Mouse (Mus musculus) forebrain, embryonic 12.5 days (tissue): ENCODE measurements around the gene Olfr1391. TPM values are rescaled to one million over a fixed set of nuclear protein-coding genes. Genes with fewer than 3 reads are reported as not detected.

Source experiments
- polyA plus RNA-seq: library from polyadenylated mRNA; unstranded; fragments of >200 nt; fragmentation: Nextera tagmentation; extraction: Ambion mirVana; gene quantifications from 2 replicates; pipeline ENCODE4 v1.2.1, GENCODE M21; 2016

Gene Olfr1391
- polyA plus RNA-seq, 1 experiment from 2014 or later: not detected

Other genes starting within 250 kb of the Olfr1391 start
- 0.18 and 0.50 TPM in 2 replicates for gene Ifi47, start 246.2 kb upstream of the Olfr1391 start, polyA plus RNA-seq
- not detected in 2 replicates for gene Olfr1396, start 207.9 kb upstream of the Olfr1391 start, polyA plus RNA-seq
- not detected in 2 replicates for gene Olfr1395, start 180.5 kb upstream of the Olfr1391 start, polyA plus RNA-seq
- gene Olfr1394, start 168.4 kb upstream of the Olfr1391 start, polyA plus RNA-seq: not detected in 2 replicates
- gene Btnl9, start 135.6 kb upstream of the Olfr1391 start, polyA plus RNA-seq: 0.17 TPM in 1 of 2 replicates, not detected in the other
- 60.5 and 63.3 TPM in 2 replicates for gene Zfp62, start 119.5 kb upstream of the Olfr1391 start, polyA plus RNA-seq
- 31.4 and 35.5 TPM in 2 replicates for gene Mgat1, start 78.6 kb upstream of the Olfr1391 start, polyA plus RNA-seq
- 0.06 and 0.18 TPM in 2 replicates for gene Olfr1393, start 44.4 kb upstream of the Olfr1391 start, polyA plus RNA-seq
- gene Olfr1392, start 37.5 kb upstream of the Olfr1391 start, polyA plus RNA-seq: not detected in 2 replicates
- not detected in 2 replicates for gene Olfr10, start 18.0 kb upstream of the Olfr1391 start, polyA plus RNA-seq
- gene Olfr1390, start 12.4 kb downstream of the Olfr1391 start, polyA plus RNA-seq: not detected in 2 replicates
- gene Olfr1389, start 100.3 kb downstream of the Olfr1391 start, polyA plus RNA-seq: not detected in 2 replicates
- 0.10 and 0.13 TPM in 2 replicates for gene Olfr1388, start 113.9 kb downstream of the Olfr1391 start, polyA plus RNA-seq
- not detected in 2 replicates for gene Olfr1387, start 132.6 kb downstream of the Olfr1391 start, polyA plus RNA-seq
- not detected in 2 replicates for gene Olfr1386, start 142.3 kb downstream of the Olfr1391 start, polyA plus RNA-seq
- not detected in 2 replicates for gene Olfr1385, start 166.3 kb downstream of the Olfr1391 start, polyA plus RNA-seq
- gene Olfr1384, start 184.0 kb downstream of the Olfr1391 start, polyA plus RNA-seq: not detected in 2 replicates
- not detected in 2 replicates for gene Olfr1383, start 196.9 kb downstream of the Olfr1391 start, polyA plus RNA-seq
- gene Olfr1382, start 205.5 kb downstream of the Olfr1391 start, polyA plus RNA-seq: not detected in 2 replicates
- not detected in 2 replicates for gene Olfr1381, start 220.7 kb downstream of the Olfr1391 start, polyA plus RNA-seq
- gene Olfr1380, start 234.1 kb downstream of the Olfr1391 start, polyA plus RNA-seq: not detected in 2 replicates